Mouse (Mus musculus): Measurements from ENCODE around the gene Gm3250.
"Not testable (repeated sequence)": the region's sequence is repeated elsewhere in the genome, so short reads cannot be mapped to it uniquely, and the experiment has no call there.

The Gm3250 gene

DNA sequence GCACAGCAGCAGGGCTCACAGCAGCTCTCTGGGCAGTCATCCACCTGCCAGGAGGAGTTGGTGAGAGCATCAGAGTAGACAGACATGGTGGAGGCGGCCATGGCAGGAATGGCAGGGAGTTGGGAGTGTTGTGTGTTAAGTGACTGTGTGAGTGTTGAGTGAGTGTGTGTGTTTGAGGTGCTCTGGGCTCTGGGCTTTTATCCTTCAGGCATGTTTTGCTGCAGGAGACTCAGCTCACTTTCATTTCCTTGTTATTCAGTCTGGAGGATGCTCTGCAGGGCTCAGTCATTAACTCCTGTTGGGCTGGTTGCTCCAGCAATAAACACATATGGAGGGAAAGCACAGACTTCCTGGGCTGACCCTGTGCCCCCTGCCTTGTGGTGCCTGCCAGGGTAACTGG is at the start of gene Gm3250:
Gm3250 (minus strand) TSS at position 101 of the 400 bp plus-strand sequence.
- in situ Hi-C loops (cut with MseI, MboI): not testable (repeated sequence)

DNA sequence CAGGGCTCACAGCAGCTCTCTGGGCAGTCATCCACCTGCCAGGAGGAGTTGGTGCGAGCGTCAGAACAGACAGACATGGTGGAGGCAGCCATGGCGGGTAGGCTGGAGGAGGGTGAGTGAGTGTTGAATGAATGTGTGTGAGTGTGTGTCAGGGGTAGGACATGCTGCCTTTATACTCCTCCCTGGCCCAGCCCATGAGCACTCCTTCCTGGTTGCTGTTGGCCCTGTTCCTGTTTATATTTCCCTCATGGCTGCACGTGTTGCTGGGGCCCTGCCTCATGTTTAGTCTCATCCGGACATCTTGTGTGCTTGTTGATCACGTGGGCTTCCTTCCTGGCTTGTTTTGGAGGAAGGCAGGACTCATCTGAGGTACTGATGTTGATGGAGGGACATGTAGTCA is 44.6 kb upstream of the Gm3250 start, which contains the start of gene Krtap10-4:
Krtap10-4 (minus strand) TSS at position 145 of the 400 bp plus-strand sequence.
- in situ Hi-C loops (cut with MseI, MboI): no loop called here

DNA sequence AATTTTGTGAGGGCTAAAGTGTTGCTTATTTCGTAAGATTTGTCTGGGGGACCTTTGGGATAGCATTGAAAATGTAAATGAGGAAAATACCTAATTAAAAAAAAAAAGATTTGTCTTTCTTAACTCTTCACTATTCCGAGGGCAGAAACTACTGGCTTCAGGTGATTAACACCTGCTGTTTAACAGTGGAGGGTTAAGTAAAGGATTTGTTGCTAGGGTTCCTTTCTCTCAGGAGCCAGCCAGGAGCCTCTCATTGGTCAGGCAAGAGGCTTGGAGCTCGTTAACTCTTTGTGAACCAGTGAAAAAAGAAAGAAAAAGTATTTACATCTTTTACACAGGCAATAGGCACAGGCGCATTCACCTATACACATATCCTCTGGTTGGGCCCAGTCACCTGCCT is 36.9 kb upstream of the Gm3250 start:
- in situ Hi-C loops (cut with MseI, MboI): no loop called here

DNA sequence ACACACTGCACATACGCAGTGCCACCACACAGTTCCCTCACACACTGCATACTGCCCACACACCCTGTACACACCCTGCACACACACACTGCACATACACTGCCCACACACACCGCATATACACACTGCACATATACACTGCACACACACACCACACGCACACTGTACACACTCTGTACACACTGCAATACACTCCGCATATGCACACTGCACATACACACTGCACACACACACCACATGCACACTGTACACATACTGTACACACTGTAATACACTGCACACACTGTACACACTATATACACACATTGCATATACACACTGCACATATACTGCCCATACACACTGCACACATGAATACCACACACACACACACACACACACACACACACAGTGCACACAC is 36.2 kb upstream of the Gm3250 start:
- in situ Hi-C loops (cut with MseI, MboI): no loop called here

DNA sequence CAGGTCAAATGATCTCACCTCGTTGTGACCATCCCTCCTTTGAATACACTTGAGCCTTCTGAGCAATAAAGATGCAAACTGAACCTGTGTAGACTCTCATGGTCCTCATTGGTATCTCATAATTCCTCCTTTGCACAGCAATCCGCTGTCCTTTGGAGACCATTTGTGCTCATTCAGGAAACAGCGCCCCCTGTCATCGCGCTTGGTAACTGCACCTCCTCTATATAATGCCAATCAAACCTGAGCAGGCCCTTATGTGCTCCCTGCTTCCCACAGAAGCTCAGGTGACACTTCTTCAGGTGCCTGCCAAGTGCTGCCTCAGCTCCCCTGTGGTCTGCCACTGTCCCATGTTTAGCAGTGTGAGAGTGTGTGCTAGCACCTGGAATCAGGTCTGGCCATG is 33.2 kb upstream of the Gm3250 start:
- in situ Hi-C loops (cut with MseI, MboI): no loop called here

DNA sequence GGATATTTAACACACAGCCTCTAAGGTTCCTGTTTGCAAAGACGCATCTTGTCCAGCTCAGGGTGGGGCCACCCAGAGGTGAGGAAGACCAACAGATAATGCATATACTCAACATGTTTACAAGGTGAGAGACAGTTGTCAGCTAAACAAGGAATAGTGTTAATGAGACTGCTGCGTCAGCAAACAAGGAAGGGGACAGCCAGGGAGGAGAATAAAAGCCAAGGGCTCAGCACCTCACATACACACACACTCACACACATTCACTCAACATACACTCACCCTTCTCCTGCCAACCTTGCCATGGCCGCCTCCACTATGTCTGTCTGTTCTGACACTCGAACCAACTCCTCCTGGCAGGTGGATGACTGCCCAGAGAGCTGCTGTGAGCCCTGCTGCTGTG is 32.0 kb upstream of the Gm3250 start, which contains the start of gene Gm2696:
Gm2696 (plus strand) TSS at position 301 of the 400 bp plus-strand sequence.
- in situ Hi-C loops (cut with MseI, MboI): no loop called here

DNA sequence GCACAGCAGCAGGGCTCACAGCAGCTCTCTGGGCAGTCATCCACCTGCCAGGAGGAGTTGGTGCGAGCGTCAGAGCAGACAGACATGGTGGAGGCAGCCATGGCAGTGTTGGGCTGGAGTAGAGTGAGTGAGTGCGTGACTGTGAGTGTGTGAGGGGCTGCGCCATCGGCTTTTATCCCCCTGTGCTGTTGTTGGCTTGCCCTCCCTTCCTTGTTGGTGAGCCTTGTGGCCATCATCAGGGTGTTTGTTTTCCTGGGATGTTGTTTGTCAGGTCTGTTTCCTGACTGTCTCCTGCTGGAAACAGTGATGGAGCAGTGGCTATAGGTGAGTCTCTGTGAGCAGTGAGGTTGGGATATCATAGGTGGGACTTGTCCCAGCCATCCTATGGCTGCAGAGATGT is 29.4 kb upstream of the Gm3250 start, which contains the start of gene Gm9507:
Gm9507 (minus strand) TSS at position 101 of the 400 bp plus-strand sequence.
- in situ Hi-C loops (cut with MseI, MboI): no loop called here

DNA sequence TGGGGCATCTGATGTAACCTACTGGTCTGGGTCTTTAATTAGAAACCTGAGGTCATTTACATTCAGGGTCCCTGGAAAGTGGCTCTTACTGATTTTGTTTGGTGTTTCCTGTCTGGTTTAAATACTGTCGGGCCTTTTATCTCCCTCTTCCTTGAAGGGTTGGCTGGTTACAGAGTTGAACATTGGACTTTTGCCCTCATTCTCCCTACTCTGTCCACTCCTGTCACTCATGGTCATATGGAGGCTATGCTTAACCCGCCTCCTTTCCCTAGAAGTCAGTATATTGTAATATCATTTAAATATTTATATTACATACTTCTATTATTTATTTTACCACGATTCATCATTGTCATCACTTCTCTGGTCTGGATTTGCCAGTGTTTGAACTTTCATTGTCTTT is 21.8 kb upstream of the Gm3250 start:
- in situ Hi-C loops (cut with MseI, MboI): no loop called here

DNA sequence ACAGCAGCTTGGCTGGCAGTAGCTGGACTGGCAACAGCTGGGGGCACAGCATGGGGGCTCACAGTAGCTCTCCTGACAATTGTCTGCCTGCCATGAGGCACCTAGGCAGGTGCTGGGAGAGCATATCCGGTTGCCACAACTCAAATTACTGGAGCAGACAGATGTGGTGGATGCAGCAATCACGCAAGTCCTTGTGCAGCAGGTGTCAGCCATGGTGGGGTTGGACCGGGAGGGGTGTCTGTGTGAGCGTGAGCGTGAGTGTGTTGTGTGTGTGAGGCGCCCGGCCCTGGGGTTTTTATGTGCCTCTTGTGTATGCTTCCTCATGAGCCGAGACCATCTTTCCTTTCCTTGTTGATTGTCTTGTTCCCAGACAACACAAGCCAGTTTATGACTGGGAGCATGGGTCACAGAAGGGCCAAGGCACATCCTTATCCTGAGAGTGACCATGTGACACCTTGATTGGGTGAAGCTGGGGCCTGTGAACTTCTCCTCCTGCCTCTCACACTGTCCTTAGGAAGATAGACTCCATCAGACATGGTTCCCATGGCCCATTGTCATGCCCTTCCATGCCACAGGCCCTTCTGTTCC is 16.7 kb upstream of the Gm3250 start, which contains the start of gene Gm19668:
Gm19668 (minus strand) TSS at position 213 of the 588 bp plus-strand sequence.
- in situ Hi-C loops (cut with MseI, MboI): no loop called here

DNA sequence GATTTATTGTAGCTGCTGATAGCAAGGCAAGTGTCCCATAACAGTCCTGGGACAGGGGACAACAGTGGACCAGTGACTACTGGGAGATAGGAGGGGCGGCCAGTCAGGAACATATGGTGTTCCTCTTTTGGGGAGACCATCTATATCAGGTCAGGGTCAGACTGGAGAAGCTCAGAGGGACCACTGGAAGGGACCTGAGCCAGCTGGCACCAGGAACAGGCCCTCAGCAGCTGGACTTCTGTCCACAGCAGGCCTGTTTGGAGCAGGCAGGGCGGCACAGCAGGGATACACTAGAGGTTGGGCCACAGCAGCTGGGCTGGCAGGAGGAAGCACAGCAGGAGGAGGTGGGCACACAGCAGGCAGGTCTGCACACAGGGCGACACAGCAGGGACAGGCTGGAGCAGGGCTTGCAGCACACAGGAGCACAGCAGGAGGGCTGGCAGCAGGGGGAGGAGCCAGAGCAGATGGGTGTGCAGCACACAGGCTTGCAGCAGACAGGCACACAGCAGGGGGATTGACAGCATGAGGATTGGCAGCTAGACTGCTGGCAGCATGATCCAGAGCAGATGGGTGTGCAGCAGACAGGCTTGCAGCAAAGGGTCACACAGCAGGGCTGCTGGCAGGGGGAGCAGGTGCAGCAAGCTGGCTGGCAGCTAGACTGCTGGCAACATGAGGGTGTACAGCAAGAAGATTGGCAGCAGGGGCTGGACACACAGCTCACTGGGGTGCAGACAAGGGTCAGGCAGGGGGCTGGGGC is 16.0 kb upstream of the Gm3250 start:
- in situ Hi-C loops (cut with MseI, MboI): not testable (repeated sequence)

DNA sequence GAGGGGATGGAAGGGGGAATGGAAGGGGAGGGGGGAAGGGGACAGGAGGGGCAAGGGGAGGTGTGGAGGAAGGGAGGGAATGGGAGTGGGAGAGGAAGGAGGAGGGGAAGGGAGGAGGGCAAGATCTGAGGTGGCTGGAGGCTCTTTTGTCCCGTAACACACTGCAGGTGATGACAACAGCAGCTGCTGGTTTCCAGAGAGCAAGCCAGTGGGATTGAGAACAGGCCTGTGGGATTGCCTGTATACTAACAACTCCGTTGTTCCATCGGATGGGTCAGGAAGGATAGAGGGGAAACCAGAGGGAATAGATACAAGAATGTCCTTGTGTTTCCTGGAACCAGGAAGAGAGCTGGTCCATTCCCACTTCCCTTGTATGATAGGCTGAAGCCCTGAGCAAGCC is 15.3 kb upstream of the Gm3250 start:
- in situ Hi-C loops (cut with MseI, MboI): no loop called here

DNA sequence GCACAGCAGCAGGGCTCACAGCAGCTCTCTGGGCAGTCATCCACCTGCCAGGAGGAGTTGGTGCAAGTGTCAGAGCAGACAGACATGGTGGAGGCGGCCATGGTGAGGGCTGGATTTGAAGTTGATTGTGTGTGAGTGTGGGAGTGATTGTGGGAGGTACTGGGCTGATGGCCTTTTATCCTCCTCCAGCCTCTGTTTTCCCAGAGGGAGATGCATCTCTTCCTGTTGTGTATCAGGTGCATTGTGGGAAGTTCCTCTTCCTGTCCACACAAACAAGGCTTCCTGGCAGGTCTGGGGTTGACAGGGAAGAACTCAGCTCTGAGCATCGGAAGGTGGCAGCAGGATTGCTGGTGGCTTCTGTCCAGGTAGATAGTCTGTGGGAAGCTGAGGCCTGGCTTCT is 12.6 kb upstream of the Gm3250 start, which contains the start of gene Gm9639:
Gm9639 (minus strand) TSS at position 101 of the 400 bp plus-strand sequence.
- in situ Hi-C loops (cut with MseI, MboI): no loop called here

DNA sequence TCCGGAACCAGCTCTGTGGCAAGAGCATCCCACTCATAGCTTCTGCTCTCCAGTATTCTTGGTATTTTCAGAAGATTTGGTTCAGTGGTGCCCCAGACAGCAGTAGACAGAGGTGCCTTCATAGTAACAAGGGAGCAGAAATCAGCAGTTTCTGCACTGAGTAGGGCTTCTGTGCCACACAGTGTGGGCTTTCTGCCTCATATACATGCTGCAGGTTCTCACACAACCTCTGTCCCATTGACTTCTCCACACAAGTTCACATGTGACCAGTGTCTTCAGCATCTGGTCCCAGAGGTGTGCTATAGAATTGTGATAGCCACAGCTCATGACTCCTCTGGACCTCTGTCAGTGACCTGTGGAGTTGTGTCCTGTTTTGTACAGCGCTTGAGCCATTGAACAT is 6.3 kb upstream of the Gm3250 start:
- in situ Hi-C loops (cut with MseI, MboI): no loop called here

DNA sequence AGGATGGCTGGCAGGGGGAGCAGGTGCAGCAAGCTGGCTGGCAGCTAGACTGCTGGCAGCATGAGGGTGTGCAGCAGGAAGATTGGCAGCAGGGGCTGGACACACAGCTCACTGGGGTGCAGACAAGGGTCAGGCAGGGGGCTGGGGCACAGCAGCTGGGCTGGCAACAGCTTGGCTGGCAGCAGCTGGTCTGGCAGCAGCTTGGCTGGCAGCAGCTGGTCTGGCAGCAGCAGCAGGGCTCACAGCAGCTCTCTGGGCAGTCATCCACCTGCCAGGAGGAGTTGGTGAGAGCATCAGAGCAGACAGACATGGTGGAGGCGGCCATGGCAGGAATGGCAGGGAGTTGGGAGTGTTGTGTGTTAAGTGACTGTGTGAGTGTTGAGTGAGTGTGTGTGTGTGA is 5.5 kb upstream of the Gm3250 start, which contains the start of gene Gm7137:
Gm7137 (minus strand) TSS at position 325 of the 400 bp plus-strand sequence.
- in situ Hi-C loops (cut with MseI, MboI): not testable (repeated sequence)

DNA sequence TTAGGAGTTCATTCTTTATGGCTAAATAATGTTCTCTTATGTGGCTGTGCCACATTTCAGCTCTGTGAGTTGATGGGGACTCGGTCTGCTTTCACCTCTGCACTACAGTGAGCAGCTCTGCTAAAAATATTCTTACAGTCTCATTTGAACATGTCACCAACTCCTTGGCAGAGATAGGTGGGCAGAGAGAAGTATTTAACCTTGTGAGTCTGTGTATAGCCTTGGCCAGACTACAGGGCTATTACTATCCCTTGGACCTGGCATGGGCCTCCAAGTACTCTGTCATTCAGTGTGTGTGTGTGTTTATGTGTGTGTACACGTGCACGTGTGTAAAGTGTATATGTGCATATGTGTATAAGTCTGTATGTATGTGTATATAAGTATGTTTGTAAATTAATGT is 1.1 kb upstream of the Gm3250 start:
- in situ Hi-C loops (cut with MseI, MboI): not testable (repeated sequence)

DNA sequence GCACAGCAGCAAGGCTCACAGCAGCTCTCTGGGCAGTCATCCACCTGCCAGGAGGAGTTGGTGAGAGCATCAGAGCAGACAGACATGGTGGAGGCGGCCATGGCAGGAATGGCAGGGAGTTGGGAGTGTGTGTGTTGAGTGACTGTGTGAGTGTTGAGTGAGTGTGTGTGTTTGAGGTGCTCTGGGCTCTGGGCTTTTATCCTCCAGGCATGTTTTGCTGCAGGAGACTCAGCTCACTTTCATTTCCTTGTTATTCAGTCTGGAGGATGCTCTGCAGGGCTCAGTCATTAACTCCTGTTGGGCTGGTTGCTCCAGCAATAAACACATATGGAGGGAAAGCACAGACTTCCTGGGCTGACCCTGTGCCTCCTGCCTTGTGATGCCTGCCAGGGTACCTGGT is 5.5 kb downstream of the Gm3250 start, which contains the start of gene Gm7138:
Gm7138 (minus strand) TSS at position 101 of the 400 bp plus-strand sequence.
- in situ Hi-C loops (cut with MseI, MboI): not testable (repeated sequence)

DNA sequence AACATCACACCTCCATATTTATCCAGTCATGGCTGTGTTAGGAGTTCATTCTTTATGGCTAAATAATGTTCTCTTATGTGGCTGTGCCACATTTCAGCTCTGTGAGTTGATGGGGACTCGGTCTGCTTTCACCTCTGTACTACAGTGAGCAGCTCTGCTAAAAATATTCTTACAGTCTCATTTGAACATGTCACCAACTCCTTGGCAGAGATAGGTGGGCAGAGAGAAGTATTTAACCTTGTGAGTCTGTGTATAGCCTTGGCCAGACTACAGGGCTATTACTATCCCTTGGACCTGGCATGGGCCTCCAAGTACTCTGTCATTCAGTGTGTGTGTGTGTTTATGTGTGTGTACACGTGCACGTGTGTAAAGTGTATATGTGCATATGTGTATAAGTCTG is 10.2 kb downstream of the Gm3250 start:
- in situ Hi-C loops (cut with MseI, MboI): not testable (repeated sequence)

DNA sequence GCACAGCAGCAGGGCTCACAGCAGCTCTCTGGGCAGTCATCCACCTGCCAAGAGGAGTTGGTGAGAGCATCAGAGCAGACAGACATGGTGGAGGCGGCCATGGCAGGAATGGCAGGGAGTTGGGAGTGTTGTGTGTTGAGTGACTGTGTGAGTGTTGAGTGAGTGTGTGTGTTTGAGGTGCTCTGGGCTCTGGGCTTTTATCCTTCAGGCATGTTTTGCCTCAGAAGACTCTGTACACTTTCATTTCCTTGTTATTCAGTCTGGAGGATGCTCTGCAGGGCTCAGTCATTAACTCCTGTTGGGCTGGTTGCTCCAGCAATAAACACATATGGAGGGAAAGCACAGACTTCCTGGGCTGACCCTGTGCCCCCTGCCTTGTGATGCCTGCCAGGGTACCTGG is 11.1 kb downstream of the Gm3250 start, which contains the start of gene Gm3238:
Gm3238 (minus strand) TSS at position 101 of the 400 bp plus-strand sequence.
- in situ Hi-C loops (cut with MseI, MboI): not testable (repeated sequence)

DNA sequence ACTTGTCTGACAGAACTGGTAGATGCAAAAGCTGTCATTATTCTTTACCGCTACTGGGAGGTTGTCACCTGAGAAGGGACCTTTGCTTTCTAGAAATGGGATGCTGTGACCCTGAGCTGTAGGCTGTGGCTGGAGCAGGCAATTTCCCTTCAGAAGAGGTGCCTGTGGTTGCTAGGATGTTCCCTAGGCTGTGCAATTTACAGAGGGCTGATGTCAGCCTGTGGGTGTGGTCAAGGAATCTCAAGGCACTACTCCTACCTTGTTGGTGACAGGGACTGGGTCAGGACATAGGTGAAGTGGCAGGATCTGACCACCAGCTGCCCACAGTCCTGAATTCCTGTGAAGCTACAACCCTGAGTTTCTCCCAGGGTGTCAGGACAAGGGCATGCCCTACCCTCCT is 12.6 kb downstream of the Gm3250 start:
- in situ Hi-C loops (cut with MseI, MboI): no loop called here

DNA sequence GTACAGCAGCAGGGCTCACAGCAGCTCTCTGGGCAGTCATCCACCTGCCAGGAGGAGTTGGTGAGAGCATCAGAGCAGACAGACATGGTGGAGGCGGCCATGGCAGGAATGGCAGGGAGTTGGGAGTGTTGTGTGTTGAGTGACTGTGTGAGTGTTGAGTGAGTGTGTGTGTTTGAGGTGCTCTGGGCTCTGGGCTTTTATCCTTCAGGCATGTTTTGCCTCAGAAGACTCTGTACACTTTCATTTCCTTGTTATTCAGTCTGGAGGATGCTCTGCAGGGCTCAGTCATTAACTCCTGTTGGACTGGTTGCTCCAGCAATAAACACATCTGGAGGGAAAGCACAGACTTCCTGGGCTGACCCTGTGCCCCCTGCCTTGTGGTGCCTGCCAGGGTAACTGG is 22.8 kb downstream of the Gm3250 start, which contains the start of gene Gm3233:
Gm3233 (minus strand) TSS at position 101 of the 400 bp plus-strand sequence.
- in situ Hi-C loops (cut with MseI, MboI): not testable (repeated sequence)

DNA sequence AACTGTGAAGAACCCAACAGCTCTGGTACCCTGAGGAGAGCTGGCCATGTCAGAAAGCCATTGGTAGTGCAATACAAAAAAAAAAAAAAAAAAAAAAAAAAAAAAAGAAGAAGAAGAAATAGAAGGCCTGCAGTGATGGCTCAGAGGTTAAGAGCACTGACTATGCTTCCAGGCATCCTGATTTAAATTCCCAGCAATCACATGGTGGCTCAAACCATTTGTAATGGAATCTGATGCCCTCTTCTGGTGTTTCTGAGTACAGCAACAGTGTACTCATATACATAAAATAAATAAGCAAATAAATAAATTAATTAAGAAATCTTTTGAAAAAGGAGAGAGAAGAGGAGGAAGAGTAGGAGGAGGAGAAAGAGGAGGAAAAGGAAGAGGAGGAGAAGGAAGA is 28.9 kb downstream of the Gm3250 start:
- in situ Hi-C loops (cut with MseI, MboI): no loop called here

DNA sequence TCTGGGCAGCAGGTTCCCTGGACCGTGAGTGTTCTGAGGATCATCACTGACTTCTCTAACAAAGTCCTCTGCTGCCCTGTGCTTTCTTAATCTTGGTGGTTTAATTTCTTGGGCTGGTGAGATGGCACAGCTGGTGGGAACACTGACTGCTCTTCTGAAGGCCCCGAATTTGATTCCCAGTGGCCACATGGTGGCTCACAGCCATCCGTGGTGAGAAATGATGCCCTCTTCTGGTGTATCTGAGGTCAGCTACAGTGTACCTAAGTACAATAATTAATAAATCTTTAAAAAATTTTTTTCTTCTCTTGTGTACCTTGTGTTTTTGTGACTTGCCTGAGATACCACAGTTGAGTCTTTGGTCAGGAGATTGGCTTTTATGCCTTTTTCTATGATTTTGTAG is 30.0 kb downstream of the Gm3250 start:
- in situ Hi-C loops (cut with MseI, MboI): not testable (repeated sequence)
